Mouse (Mus musculus): ENCODE results near the gene Tfap2b.

Tfap2b gene

DNA sequence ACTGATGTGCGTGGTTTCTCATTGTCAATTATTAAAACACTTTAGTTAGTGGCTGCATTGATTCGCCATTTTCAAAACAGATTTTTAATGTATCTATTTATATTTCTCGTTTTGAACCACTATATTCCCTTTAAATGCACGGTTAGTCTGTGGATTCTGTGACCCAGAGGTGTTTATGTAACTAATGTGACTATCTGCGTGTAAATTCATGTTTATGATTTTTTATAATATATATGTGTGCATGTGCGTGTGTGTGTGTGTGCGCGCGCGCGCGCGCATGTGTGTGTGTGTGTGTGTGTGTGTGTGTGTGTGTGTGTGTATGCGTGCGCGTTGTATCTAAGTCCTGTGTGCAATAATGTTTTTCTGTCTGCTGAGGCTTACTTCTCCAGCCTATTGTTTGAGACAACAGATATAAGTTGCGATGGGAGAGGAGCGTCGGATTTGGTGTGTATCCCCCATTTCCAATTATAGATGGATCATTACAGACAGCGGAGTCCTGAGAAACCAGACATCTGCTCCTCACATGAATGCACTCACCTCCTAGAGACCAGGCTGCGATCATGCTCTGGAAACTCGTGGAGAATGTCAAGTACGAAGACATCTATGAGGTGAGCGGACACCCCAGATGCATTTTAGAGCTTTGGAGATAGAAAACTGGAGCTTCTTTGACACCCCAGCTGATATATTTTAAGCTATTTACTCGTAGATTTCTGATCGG is at the start of gene Tfap2b:
Tfap2b (plus strand) TSS at position 274 of the 718 bp plus-strand sequence.
- no peak for DNase-seq (ENCODE audit: low read depth)

DNA sequence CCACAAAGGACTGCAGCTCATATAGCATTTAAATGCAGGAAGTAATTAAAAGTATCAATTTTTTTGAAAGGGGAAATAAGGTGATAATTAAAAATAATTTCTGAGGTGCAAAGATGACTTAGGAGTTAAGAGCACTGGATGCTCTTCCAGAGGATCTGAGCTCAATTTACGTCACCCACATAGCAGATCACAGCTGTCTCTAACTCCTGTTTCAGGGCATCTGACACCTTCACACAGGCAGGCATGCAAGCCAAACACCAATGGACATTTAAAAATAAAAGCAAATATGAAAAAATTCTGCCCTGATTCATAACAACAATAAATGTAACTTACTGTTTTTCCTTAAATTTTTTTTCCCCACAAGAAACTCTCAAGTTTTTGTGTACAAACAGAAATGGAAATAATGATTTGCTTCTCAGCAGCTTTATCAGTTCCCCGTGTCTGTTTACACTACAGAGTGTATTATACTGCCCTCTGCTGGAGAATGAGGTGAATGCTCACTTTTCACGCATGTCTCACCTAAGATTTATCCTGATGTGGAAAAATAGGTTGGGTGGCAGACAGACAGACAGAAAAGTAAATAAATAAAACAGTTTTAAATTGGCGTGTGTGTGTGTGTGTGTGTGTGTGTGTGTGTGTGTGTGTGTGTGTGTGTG is 29.8 kb upstream of the Tfap2b start:
- DNase-seq (ENCODE audit: low read depth), result peak; percentile 66

DNA sequence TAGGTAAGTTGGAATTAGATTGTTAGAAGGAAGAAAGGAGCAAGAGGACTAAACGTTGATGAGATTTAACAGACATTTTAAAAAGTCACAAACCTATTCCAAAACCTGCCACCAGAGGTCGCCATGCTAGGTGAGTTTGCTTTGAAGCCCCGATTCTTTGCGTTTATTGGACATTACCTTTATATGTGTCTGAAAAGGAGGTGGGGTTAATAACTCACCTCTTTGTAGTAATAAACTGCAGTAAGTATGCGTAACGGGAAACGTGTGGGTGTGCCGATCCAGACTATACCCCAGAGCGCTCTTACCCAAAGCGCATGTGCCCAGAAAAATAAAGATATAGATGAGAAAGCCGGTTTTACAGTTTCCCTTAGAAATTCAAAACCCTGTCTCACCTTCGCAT is 3.1 kb upstream of the Tfap2b start:
- peak; percentile 53 for DNase-seq (ENCODE audit: low read depth)

DNA sequence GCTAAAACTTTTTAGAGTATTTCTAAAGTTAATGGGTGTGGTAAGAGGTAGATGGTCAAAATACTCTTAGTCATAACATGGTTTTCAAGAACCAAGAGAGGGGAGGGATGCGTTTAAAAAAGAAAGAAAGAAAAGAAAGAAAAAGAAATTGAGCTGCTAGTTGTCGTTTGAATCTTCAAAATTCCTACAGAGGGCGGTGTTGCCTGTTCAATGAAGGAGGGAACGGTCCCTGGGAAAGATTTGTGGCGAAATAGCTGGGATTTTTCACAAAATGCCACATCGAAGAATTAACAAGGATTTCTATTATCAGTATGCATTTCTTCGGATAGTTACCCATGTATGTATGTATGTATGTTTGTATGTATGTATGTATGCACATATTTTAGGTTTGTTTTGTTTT is 2.5 kb upstream of the Tfap2b start:
- peak; percentile 44 for DNase-seq (ENCODE audit: low read depth)

DNA sequence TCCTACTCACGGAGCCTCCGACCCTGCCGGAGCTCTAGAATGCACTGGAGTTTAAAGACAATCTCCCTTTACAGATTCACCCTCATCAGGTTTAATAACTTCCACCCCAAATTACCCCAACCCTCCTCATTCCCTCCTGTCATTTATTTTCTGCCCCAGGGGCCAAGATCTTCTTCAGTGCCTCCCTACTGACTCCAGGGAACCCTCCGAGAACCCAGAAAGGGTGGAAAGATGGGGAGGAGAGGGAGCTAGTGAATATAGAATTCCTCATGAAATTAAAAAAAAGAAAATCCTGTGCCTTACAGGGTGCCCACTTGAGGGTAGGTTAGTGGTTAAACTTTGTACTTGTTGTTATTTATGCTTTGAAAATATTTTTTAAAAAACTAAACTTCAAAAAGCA is 1.1 kb upstream of the Tfap2b start:
- no peak for DNase-seq (ENCODE audit: low read depth)

DNA sequence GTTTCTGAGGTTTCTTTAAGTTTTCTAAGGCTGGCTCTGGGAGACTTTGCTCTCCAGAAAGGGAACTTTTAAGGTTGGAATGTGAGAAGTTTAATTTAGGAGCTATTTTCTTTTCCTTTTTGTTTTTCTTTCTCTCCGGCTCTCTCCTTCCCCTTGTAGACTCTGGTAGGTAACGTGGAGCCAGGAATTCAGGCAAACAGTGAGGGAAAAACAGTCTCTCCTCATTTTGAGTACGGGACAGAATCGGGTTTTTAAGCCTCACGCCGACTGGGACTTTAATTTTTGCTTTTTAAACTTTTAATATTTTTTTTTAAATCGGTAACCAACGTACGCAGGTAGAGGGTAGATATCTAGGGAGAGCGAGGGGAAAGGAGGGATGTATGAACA is 638 bp downstream of the Tfap2b start:
- DNase-seq (ENCODE audit: low read depth), result no peak

DNA sequence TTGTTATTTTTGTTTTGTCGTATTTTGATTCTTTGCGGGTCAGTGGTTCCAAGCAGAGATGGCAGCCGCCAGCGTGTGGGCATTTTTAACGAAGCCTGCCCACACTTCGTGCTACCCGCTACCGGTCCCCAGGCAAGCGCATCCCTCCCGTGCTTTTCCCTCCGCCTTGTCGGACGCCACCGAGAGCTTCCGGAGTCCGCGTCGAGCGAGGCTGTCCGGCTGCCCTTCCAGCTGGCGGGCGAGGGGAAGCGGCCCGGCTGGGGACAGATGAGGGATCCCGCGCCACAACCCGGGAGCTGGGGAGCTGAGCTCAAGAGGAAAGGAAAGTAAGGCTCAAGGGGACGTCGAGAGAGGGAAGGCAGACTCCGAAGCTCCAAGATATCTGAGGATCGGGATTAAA is 1.1 kb downstream of the Tfap2b start:
- DNase-seq (ENCODE audit: low read depth), result no peak

DNA sequence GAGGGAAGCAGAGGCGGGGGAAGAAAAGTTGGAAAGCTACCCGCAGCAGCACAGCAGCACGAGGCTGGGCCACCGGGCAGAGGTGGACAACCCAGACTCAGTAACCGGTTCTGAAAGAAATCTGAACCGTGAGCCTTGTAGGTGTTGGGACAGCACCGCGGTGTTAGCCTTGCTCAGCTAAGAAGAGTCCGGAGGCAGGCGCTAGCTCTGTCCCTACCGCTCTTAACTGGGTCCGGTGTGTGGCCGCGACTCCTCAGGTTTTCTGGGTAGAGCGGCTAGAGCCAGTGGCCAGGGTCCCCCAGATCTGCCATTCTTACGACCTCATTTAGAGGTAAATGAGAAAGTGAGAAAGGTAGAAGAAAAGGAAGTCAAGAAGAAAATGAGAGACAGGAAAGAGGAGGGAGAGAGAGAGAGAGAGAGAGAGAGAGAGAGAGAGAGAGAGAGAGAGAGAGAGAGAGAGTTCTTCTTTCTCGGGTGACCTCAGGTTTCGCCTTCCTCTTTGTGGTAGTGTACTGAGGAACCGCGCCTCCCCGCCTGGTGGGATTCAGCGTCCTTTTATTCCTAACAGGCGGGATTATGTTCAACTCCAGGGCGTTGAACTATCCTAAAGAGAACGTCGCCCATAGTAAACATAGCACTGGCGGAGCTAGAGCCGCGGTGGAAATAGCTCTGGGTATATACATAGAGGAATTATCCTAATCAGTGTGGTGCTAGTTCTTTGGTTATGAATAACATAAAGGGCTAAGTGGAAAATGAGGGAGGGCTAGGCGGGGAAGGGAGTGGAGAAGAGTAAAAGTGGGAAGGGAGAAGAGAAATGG is 1.7 kb downstream of the Tfap2b start:
- no peak for DNase-seq (ENCODE audit: low read depth)

DNA sequence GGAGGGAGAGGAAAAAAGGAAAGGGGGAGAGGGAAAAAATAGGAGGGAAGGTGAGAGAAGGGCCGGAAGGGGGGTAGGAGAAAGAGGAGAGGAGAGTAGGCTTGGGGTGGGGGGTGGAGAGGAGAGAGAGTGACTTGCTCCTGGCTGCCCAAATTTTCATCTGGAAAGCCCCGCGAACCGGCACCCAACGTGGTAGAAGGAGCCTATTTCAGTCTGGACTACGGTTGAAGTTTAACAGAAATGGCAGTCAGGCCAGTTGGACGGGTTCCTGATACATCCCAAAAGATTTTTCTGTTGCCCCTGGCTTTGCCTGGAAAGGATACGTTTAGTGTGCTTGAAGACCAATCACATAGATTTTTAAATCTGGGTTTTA is 2.3 kb downstream of the Tfap2b start:
- DNase-seq (ENCODE audit: low read depth), result no peak

DNA sequence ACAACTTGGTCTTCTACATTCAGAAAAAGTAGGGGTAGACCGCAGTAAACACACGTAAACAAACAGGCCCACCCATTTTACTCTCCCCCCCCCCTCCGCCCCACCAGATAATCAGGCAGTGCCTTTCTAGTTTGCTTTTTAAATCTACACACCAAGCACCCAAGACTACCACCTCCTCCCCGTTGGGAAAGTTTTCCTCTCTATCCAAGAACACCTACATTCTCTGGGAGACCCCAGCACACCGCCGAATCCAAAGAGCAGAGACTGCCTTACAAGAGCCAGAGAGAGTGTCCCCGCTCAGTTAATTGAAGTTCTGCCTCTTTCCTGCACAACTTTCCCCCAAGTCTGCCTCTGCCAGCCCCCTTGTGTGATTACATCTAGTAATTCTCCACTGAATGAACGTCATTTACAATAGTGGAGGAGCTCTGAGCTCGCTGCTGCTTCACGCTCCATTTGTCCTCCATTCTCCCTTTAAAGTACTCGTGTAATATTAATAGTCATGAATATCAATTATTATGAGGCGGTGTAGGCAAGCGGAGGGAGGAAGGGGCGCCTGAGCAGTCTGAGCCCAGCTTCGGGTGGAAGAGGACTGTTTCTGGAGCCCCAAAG is 2.9 kb downstream of the Tfap2b start:
- no peak for DNase-seq (ENCODE audit: low read depth)

DNA sequence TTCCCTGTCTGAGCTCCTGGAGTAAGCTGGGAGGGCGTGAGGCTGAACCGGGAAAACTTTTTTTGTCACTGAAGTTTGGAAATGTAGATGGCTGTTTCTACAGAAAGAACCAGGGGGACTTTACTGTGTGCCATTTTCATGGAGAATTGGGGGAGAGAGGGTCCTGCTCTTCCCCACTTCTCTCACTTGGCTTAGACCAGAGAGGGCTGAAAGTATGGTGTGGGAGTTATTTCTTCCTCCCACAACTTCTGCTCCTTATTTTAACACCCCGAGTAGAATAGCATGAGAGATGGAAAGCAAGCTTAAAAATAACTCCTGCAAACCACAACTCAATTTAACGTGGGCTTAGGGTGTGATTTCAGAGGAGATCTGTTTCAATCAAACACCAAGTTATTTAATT is 4.0 kb downstream of the Tfap2b start:
- no peak for DNase-seq (ENCODE audit: low read depth)

DNA sequence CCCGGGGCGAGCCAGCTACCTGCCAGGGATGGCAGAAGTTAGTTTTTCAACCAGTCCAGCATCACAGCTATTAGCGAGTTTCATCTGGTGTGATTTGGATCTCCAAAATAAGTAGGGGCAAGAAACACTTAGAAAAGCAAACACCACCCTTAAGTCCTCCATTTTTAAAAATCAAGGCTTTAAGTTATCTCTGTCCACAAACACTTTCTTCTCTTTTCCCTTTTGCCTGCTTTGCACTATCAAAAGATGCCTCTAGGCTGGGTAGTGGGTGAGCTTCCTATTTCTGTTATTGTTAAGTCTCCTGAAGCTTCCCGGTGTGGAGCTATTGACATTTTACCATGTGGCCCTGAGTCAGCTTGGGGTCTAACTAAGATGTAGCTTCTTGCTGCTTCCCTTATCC is 4.5 kb downstream of the Tfap2b start:
- DNase-seq (ENCODE audit: low read depth), result no peak

DNA sequence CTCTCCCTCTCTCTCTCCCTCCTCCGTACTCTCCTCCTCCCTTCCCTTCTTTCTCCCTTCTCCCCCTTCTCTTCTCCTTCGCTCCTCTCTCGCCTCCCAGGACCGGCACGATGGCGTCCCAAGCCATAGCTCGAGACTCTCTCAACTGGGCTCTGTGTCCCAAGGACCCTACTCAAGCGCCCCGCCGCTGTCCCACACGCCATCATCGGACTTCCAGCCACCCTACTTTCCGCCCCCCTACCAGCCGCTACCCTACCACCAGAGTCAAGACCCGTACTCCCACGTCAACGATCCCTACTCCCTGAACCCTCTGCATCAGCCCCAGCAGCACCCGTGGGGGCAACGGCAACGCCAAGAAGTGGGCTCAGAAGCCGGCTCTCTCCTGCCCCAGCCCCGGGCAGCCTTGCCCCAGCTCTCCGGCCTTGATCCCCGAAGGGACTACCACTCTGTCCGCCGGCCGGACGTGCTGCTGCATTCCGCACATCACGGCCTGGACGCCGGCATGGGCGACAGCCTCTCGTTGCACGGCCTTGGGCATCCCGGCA is 5.2 kb downstream of the Tfap2b start:
- DNase-seq (ENCODE audit: low read depth), result no peak

DNA sequence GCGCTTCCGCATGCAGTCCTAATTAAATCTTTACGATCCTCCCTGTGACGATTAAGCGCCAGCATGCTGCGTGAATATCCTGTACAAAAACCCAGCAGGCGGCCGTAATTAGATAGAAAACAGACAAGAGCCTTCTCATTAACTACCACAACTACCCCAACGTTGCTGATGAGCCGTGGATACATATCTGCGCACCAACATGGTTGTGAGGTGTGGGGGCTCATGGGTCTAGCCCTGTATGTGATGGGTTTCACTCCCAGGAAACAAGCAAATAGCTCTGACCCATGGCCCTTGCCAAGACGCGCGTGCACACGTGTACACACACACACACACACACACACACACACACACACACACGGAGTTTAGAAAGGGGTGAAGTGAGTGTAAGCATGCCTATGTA is 8.7 kb downstream of the Tfap2b start:
- no peak for DNase-seq (ENCODE audit: low read depth)

DNA sequence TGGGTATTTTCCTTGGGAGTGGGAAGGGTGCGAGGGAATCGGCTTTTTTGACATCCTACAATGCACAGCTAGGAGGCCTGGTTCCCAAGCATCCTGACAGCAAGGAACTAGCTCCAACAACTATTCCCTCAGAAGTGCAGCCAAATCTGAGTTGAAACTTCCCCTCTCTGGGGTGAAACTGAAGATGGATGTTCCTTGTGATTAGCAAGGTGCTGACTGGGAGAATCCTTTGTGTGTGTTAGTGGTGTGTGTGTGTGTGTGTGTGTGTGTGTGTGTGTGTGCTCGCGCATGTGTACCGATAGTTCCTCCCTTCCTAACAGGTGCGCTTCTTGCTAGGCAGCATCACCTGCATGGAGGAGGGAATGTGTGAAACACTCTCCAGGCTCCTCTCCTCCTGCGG is 9.5 kb downstream of the Tfap2b start:
- no peak for DNase-seq (ENCODE audit: low read depth)

DNA sequence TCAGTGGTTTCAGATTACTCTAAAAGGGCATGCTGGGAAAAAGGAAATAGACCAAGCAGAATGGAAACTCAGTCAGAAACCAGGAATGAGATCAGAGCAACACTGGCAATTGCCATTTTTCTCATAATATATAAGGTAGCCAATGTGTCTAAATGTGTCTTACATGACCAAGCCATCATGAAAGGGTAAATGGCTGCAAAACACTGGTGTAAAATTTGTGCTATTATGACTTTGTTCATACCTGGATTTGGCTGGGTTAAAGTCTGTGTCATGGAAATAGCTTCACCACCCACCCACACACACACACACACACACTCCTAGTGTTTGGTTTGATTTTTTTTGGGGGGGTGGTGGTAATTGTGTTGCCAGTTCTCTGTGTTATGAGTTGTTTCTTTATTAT is 10.7 kb downstream of the Tfap2b start:
- DNase-seq (ENCODE audit: low read depth), result no peak

DNA sequence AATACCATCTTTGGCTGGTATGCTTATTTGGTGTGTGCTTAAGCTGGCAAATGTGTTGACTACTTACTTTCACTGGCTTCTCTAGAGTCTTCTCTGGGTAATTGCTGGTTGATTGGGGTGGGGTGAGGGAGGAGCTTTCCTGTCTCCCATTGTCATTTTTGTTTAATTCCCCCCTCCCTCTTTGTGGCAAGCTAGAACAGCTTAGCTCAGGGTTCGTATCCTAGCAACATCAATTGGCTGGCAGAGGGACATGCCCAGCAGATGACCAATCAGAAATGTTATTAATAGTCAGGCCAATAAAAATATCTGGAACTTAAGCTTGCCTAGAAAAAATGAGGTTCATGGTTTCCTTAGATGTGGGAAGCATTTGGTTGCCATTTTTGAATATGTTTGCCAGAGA is 11.8 kb downstream of the Tfap2b start:
- DNase-seq (ENCODE audit: low read depth), result no peak

DNA sequence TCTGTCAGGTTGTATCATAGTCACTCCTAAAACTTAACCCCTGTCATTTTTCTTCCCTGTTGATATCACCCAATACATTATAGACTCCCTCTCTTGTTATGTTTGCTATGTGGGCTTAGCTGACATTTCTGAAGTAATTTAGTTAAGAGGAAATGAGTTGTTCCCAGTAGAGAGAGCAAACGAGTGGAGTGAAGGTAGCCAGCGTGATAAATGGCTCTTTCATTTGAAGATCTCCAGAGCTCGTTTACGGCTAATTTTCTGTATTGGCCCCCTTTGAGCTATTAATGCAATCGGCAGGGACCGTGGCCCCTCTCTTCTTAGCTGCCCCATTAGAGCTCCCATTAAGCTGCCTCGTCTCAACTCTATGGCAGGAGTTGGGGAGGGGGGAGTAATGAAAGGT is 12.9 kb downstream of the Tfap2b start:
- no peak for DNase-seq (ENCODE audit: low read depth)

DNA sequence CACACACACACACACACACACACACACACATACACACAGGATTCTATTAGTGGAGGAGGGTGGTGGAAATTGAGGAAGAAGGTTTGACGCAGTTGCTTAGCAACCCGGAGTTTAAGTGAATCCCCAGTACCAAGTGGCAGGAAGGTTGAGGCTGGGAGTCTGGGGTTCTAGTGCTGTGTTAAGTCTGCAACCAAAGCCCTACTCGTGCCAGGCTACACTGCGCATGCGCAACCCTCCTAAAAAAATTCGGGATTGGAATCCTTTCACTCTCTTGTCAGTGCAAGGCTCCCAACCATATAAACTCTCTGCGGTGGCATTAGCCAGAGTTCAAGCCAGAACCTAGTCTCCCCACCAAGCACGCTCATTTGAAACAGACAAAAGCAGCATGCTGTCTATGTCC is 18.0 kb downstream of the Tfap2b start:
- no peak for DNase-seq (ENCODE audit: low read depth)

DNA sequence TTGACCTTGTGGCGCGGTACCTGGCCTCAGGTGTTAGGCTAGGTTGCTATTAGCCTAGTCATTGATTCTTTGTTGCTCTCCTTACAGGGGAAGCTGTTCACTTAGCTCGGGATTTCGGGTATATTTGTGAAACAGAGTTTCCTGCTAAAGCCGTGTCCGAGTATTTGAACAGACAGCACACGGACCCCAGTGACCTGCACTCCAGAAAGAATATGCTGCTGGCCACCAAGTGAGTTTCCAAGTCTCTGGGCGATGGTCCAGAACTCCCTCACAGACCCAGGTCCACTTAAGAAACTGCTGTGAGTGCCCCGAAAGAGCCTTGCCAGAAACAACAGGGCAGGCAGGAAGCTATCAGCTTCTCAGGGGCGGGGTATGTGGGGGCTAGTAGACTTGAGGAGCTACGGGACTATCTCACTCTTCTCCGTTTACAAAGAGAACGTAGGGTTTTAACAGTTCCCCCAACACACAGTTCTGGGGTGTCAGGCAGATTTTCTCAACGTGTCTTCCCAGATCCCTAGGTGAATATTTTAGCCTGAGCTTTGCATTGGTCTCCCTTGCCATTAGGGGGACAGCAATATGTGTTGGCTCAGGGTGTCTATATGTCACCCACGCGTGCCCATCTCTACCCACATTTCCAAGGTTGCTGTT is 22.3 kb downstream of the Tfap2b start:
- no peak for DNase-seq (ENCODE audit: low read depth)

DNA sequence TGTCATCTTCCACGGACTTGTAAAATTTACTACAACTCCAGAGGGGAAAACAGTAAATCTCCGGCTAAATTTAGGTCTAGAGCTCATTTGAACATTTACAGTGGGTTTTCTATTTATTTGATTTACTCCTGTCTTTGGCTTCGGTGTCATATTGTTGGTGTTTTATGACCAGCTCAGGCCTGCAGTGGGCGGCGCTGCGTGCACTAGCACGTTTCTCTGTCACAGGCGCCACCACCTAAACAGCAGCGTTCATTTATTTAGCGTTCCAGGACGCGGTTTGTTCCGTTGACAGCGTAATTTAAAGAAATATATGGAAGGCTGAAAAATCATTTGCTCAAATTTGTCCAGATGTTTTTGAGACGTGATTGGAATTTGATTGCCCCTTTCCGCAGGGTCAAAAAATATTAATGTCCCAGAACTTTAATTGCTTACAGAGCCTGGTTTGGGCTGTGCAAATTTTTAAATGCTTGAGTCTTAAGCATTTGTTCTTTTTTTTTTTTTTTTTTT is 22.9 kb downstream of the Tfap2b start:
- DNase-seq (ENCODE audit: low read depth), result no peak

DNA sequence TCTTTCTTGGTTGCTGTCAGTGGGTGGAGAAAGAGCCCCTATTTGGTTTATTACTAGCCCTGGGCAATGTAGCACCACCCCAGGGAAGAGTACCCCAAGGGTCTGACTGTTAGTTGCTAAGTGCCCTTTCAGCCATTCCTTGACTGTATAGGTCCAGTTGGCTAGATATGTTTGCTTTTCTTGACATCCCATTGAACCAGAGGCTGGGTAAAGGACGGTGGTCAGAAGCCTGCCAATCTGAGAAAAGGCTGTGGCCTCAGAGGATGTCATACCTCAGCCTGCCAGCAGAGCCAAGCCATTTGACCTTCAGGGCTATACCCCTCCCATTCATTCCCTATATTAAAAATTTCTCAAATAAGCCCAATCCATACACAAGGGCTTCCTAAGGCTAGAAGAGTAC is 24.0 kb downstream of the Tfap2b start:
- no peak for DNase-seq (ENCODE audit: low read depth)

Measured in NIH3T3 (cell line).